Mouse (Mus musculus) adipocyte (in vitro differentiated cells): ENCODE results near the gene Fry.

Source experiments
- DNase-seq: peaks from one replicate; pipeline ENCODE4 v3.0.0-alpha.2; 2016; ENCODE audit warnings: low spot score

Gene Fry

DNA sequence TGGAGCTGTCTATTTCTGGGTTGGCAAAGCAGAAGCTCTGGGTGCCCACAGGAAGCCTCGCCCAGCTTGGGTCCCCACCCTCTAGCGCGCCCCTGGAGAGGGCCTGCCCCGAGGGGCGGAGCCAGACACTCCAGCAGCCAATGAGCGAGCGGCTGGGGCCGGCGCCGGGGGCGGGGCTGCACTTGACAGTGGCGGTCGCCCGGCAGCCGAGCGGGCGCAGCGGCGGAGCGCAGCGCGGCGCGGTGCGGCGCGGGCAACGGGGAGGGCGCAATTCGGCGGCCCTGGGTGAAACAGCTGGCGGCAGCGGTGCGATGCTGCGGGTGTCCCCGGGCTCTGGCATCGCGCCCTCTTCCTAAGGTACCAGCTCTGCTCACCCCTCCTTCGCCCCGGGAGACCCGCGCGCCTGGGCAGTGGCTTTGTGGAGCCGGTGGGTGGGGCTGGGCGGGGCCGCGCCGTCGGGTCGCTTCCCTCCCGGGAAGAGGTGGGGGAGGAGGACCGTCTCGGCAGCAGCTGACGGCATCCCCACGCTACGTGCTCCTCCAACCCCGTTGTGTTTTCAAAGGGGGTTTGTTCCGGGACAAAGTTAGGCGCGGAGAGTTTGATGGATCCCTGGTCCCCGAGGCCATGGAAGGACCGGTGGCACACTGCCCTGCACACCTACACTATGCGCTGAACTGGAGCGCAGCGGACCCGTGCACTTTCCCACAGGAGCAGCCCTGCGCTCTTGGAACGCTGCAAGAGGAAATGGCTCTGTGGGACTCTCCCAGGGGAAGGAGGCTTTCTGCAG lies at the start of gene Fry:
Gene Fry, plus strand, starts transcription at position 191 of the 787 bp plus-strand sequence.
- DNase-seq, result no peak

GRCm38 (mm10) chr5:150070086-150070485 lies 48.4 kb upstream of the Fry start:
- DNase-seq, result no peak

- DNase-seq, result no peak
Observed at GRCm38 (mm10) chr5:150071738-150072137, 46.7 kb upstream of the Fry start.

GRCm38 (mm10) chr5:150079866-150080797 lies 38.3 kb upstream of the Fry start:
- no peak for DNase-seq

GRCm38 (mm10) chr5:150082696-150083095 lies 35.7 kb upstream of the Fry start:
- no peak for DNase-seq

GRCm38 (mm10) chr5:150083190-150083589 lies 35.3 kb upstream of the Fry start:
- no peak for DNase-seq

DNA sequence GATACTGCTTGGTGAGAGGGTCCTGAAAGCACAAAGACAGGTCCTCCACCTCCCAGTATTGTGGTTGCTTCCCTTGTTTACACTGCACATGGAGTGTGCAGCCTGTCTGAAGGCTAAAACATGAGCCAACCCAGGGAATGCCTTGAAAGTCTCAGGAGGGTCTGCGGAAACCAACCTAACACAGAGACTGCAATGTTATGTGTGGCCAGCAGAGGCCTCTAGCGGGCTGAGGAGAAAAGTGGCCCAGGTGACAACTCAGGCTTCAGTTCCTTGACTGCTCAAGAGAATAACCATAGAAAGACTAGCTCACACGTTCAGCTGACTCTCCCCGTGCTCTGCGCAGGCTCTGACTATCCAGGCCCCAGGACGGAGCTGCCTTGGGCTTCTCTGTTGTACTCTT lies 20.8 kb upstream of the Fry start:
- no peak for DNase-seq

GRCm38 (mm10) chr5:150098754-150099153 lies 19.7 kb upstream of the Fry start:
- DNase-seq, result no peak

- DNase-seq, result no peak
Observed at GRCm38 (mm10) chr5:150101789-150102188, 16.7 kb upstream of the Fry start.

- DNase-seq, result no peak
Observed at GRCm38 (mm10) chr5:150106358-150106757, 12.1 kb upstream of the Fry start.

GRCm38 (mm10) chr5:150111236-150111635 lies 7.2 kb upstream of the Fry start:
- no peak for DNase-seq

- DNase-seq, result no peak
Observed at GRCm38 (mm10) chr5:150114007-150114406, 4.4 kb upstream of the Fry start.

DNA sequence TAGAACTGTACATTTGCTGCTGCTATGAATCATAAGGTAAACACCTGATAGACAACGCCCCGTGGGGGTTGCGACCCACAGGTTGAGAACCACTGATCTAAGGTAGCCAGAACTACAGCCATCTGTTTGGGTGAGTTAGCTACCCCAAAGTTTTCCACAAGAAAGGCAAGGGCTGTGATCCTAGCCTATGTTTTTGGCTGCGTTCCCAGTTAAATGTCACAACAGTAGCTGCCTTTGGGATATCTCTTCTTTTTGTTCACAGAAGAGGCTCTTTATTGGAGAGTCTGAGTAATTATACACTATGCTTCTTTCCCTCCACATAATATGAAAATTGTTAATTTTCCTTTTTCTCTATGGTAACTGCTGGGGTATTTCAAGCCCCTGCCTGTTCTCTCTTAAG lies 3.7 kb upstream of the Fry start:
- no peak for DNase-seq

GRCm38 (mm10) chr5:150115271-150116092 lies 3.0 kb upstream of the Fry start:
- DNase-seq, result no peak

DNA sequence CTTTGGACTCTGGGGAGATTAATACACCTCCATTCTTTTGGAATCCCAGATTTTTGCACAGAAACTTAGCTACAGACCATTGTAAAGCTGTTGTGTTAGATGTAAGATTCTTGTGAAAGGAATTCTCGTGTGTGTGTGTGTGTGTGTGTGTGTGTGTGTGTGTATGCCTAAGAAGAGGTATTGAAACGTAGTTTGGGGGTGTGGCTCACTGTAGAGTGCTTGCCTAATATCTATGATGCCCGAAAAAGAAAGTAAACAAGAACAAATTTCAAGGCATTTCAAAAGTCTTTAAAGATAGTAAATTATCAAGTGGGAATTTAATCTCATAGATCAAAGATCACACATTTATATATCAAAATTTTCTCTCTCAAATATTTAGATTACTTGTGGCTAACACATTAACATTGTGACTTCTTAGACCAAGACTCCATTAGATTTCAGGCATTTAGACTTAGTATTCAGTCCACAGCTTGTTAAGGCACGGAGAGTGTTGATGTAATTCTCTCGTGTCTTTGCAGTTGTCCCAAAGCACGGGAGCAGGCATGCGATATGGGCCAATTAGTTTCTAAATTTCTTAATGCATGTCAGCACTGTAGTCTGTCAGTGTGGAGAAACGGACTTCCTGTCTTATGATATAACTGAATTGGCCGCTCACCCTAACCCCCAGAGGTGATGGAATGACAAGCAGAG lies 2.1 kb upstream of the Fry start:
- DNase-seq, result no peak

GRCm38 (mm10) chr5:150116906-150117216 lies 1.6 kb upstream of the Fry start:
- no peak for DNase-seq

DNA sequence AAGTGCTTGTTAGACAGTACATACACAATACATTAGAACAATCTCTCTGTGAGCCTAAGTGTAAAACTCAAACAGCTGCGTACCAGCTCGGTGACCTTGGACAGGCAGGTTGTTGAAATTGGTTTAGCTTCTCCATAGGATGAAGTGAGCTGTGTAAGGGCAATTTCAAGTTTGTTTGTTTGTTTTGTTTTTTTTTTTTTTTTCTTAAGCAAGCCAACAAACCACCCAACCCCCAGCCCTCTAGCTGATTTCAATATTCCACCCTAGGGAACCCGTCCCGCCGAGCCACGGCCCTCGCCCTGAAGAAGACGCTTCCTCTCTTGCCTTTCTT lies 356 bp upstream of the Fry start:
- no peak for DNase-seq

DNA sequence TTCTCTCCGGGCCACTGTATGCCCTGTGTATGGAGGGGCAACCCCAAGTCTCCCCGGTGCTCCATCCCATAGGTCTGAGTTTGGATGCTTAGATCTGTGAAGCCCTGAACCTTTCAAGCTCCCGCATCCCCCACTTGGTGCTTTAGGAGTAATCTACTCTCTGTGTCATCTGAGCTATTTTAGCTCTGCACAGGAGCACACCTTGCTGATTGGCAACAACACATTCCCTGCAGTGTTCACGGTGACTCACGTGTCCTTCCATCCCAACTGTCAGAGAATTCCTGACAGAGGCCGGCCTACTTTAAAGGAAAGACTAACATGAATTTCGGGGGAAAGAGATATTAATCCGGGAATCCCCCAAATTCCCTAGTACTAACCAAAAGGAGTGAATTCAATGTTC lies 2.2 kb downstream of the Fry start:
- DNase-seq, result no peak

DNA sequence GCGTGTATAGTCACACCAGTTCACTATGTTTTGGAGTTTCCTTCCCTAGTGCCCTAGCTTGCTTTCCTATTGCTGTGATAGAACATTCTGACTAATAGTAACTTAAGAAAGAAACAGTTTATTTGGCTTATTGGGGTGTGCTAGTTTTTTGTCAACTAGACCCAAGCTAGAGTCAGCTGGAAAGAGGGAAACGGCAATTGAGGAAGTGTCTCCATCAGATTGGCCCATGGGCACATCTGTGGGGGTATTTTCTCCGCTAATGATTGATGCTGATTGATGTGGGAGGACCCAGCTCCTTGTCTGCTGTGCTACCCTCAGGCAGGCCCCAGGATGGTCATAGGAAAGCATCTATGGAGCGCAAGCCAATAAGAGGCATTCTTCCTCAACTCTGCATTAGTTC lies 3.6 kb downstream of the Fry start:
- no peak for DNase-seq

DNA sequence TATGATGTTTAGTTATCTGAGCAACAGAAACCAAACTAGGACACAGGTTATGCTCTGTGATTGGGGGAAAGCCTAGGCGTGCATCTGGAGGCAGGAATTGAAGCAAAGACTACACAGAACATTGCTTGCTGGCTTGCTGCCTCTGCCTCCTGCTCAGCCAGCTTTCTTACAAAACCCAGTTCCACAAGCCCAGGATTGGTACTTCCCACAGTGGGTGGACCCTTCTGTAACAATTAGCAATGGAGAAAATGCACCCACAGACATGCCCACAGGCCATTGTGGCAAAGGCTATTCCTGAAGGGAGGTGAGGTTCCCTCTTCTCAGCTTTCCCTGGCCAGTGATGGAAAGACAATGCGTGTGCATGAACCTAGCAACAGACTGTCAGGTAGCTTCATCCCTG lies 4.1 kb downstream of the Fry start:
- DNase-seq, result no peak

- no peak for DNase-seq
Observed at GRCm38 (mm10) chr5:150125920-150126319, 7.5 kb downstream of the Fry start.

GRCm38 (mm10) chr5:150128432-150128831 lies 10.0 kb downstream of the Fry start:
- no peak for DNase-seq
